In genomic region chr2:130528457-130528856, GRCm38 (mm10) we compare ENCODE assay signal across 26 mouse cellular contexts. TPM values are rescaled to one million over a fixed set of nuclear protein-coding genes. Genes with fewer than 3 reads are reported as not detected.
A peak's percentile ranks its signal among the peaks of the same experiment; 100 is the strongest.
DNase-seq lines count a peak whose midpoint lies in the region; TF ChIP-seq lines count a peak whose summit lies in the region.
"Had no signal": no experiment of that assay in that cellular context is flagged by ENCODE, and none has a peak within 500 bp of the region (broad histone marks: within the 10 kb centered on the region; RNA-seq: fewer than 3 reads in every experiment).

No protein-coding gene starts in this region.

- DNase-seq in cerebellum, postnatal 14 days: peak; percentile 10
- DNase-seq in cerebellum, adult 2 months: no peak
- DNase-seq in layer of hippocampus, adult 2 months (ENCODE audit: low spot score in 2 of 2): no peak
- no peak for DNase-seq in layer of hippocampus, adult 11-12 months (ENCODE audit: low spot score)
- DNase-seq in right cerebral cortex, postnatal 4 days: peak; percentile 12
- no peak for DNase-seq in right cerebral cortex, postnatal 14 days
- no peak for DNase-seq in urinary bladder, postnatal 4 days (ENCODE audit: low spot score in 2 of 2)
- DNase-seq: cerebellum, adult 9-11 months; gastrocnemius, postnatal 10 days; heart, adult 11 months; kidney, adult 11 months; kidney, postnatal 10 days; lung, embryonic 14.5 days; lung, postnatal 36 days; thymus, postnatal 14 days had no signal

- H3K27me3 ChIP-seq in cerebellum, adult 2 months (ENCODE audit: control insufficient read depth, insufficient read depth, low read length): no peaks in the 10 kb centered on the region
- H3K27me3 ChIP-seq: heart, embryonic 13.5 days had no signal

- H3K4me3 ChIP-seq in cerebellum, adult 2 months (replicated peaks; ENCODE audit: insufficient read depth, low read depth, low read length): no peak overlapping the region
- H3K4me3 ChIP-seq in layer of hippocampus, adult 2 months: no peak overlapping the region
- H3K4me3 ChIP-seq: forebrain, embryonic 10.5 days; heart, embryonic 13.5 days; limb, embryonic 10.5 days had no signal

- no peak overlapping the region for H3K27ac ChIP-seq in cerebellum, adult 2 months (ENCODE audit: insufficient read depth, low read length)
- no peak overlapping the region for H3K27ac ChIP-seq in layer of hippocampus, adult 2 months
- H3K27ac ChIP-seq: forebrain, embryonic 10.5 days; heart, embryonic 13.5 days; limb, embryonic 10.5 days had no signal

- TF ChIP-seq POLR2A in cerebellum, adult 2 months (IDR thresholded peaks at IDR 0.05; ENCODE audit: borderline replicate concordance, insufficient read depth, low read length): no peak

- 78% methylated on average over 6 of the region's 6 CpGs for WGBS in cerebellum, adult 2 months

- TF ChIP-seq CTCF in cerebellum, adult 2 months (IDR thresholded peaks at IDR 0.05; ENCODE audit: borderline replicate concordance, insufficient read depth, low read depth, low read length): no peak
- peak; percentile 42 for TF ChIP-seq CTCF in layer of hippocampus, adult 2 months (conservative IDR thresholded peaks at IDR 0.05)

- no peaks in the 10 kb centered on the region for H3K4me1 ChIP-seq in cerebellum, adult 2 months (ENCODE audit: control insufficient read depth, insufficient read depth, low read length)
- H3K4me1 ChIP-seq: forebrain, embryonic 10.5 days; limb, embryonic 10.5 days had no signal

RNA-seq across cellular contexts. Expression of gene Mrps26, which starts 35.1 kb away (rescaled TPM):
- 95.6 and 95.9 TPM in 2 replicates for polyA plus RNA-seq in cerebellum, adult 2 months (2012; rRNA removed)
- 10 to 100 TPM; 82.5 to 86.7 TPM for total RNA-seq in layer of hippocampus, adult 2 months (2021)

RNA-seq across cellular contexts. Expression of gene Oxt, which starts 47.5 kb away (rescaled TPM):
- polyA plus RNA-seq in cerebellum, adult 2 months (2012; rRNA removed): 0.33 and 0.67 TPM in 2 replicates
- total RNA-seq in layer of hippocampus, adult 2 months (2021): not detected
- total RNA-seq: adrenal gland, adult 18-20 months; gastrocnemius, postnatal 10 days; heart, postnatal 25 days; megakaryocyte-erythroid progenitor cell, adult 5-6 weeks; MEL; monocyte, adult 5-6 weeks had no signal
- polyA plus RNA-seq: forebrain, embryonic 10.5 days; heart, embryonic 13.5 days; limb, embryonic 10.5 days; liver, embryonic 11.5 days; lung, embryonic 14.5 days had no signal

RNA-seq across cellular contexts. Expression of gene Avp, which starts 53.9 kb away (rescaled TPM):
- polyA plus RNA-seq in cerebellum, adult 2 months (2012; rRNA removed): not detected in 2 replicates
- 1 to 10 TPM; 2.1 to 2.6 TPM for total RNA-seq in layer of hippocampus, adult 2 months (2021)
- total RNA-seq: adrenal gland, adult 18-20 months; megakaryocyte-erythroid progenitor cell, adult 5-6 weeks; MEL; monocyte, adult 5-6 weeks had no signal
- polyA plus RNA-seq: forebrain, embryonic 10.5 days; heart, embryonic 13.5 days; hindbrain, embryonic 16.5 days; limb, embryonic 10.5 days; liver, embryonic 11.5 days; lung, embryonic 14.5 days; neural tube, embryonic 11.5 days had no signal

Comparison
In these comparisons a context has a peak if more than half of its experiments do, and no peak if none do; other contexts are left out.
1. DNase-seq: peak in cerebellum, postnatal 14 days (2 of 2) and right cerebral cortex, postnatal 4 days (single experiment); none in cerebellum, adult 2 months (0 of 2), layer of hippocampus, adult 2 months (0 of 2), layer of hippocampus, adult 11-12 months (single experiment), right cerebral cortex, postnatal 14 days (single experiment) and urinary bladder, postnatal 4 days (0 of 2).